Mouse (Mus musculus) intestine, embryonic 15.5 days (tissue): ENCODE measurements at regions not wholly inside any gene's neighbourhood (a gene's known extent, or its start where the extent isn't known, plus 50 kb on each side); places are given as distances from the start of the nearest gene placed in this dataset.

Source experiments
- ATAC-seq: fragments of 200-750 bp; cut with Nextera tagmentation; 2 replicates; pipeline ENCODE4 v1.8.0; 2017; ENCODE audit warnings: moderate TSS enrichment, moderate library complexity
- H3K27ac ChIP-seq: fragments of 300-500 bp; sonication (generic); 2 replicates; pipeline ENCODE4 v1.5.1; 2015; ENCODE audit warnings: mild to moderate bottlenecking, inconsistent platforms
- H3K27me3 ChIP-seq: fragments of 300-500 bp; sonication (generic); replicated peaks from 2 replicates; pipeline ENCODE4 v1.6.1; 2015; ENCODE audit warnings: inconsistent platforms
- H3K36me3 ChIP-seq: fragments of 300-500 bp; sonication (generic); 2 replicates; pipeline ENCODE4 v1.6.1; 2015; ENCODE audit warnings: inconsistent platforms
- H3K4me1 ChIP-seq: fragments of 300-500 bp; sonication (generic); replicated peaks from 2 replicates; pipeline ENCODE4 v1.6.1; 2015; ENCODE audit warnings: inconsistent platforms
- H3K4me2 ChIP-seq: fragments of 300-500 bp; sonication (generic); replicated peaks from 2 replicates; pipeline ENCODE4 v1.6.1; 2015; ENCODE audit warnings: mild to moderate bottlenecking, inconsistent platforms
- H3K4me3 ChIP-seq: fragments of 300-500 bp; sonication (generic); replicated peaks from 2 replicates; pipeline ENCODE4 v1.5.1; 2015; ENCODE audit warnings: inconsistent platforms
- H3K9ac ChIP-seq: fragments of 300-500 bp; sonication (generic); 2 replicates; pipeline ENCODE4 v1.6.1; 2015; ENCODE audit warnings: inconsistent platforms
- H3K9me3 ChIP-seq: fragments of 300-500 bp; sonication (generic); 2 replicates; pipeline ENCODE4 v1.6.1; 2016; ENCODE audit warnings: inconsistent platforms
- WGBS: fragments of 180-500 bp; shearing (Covaris S2); methylation state at CpG from one replicate; pipeline ENCODE4 v1.1.7; 2015; 5-methylcytosine and 5-hydroxymethylcytosine counted together

GRCm38 (mm10) chr8:98955803-98956202 lies 460.5 kb downstream of the Cdh8 start:
- no peak overlapping the region for H3K27ac ChIP-seq
- H3K27me3 ChIP-seq, result no peaks in the 10 kb centered on the region
- H3K4me3 ChIP-seq, result no peak overlapping the region
- H3K4me2 ChIP-seq, result no peak overlapping the region
- H3K4me1 ChIP-seq, result no peaks in the 10 kb centered on the region
- 70% methylated on average over 4 of the region's 4 CpGs for WGBS
- H3K9me3 ChIP-seq, result no peaks in the 10 kb centered on the region
- no peak for ATAC-seq
- H3K9ac ChIP-seq, result no peak overlapping the region
- H3K36me3 ChIP-seq, result no peaks in the 10 kb centered on the region

- H3K9me3 ChIP-seq, result no peaks in the 10 kb centered on the region
- no peak overlapping the region for H3K27ac ChIP-seq
- no peaks in the 10 kb centered on the region for H3K36me3 ChIP-seq
- no peaks in the 10 kb centered on the region for H3K4me1 ChIP-seq
- no peak overlapping the region for H3K4me2 ChIP-seq
- H3K27me3 ChIP-seq, result no peaks in the 10 kb centered on the region
- no peak overlapping the region for H3K9ac ChIP-seq
- 83% methylated on average over 3 of the region's 3 CpGs for WGBS
- no peak overlapping the region for H3K4me3 ChIP-seq
- no peak for ATAC-seq
These were observed 503.0 kb downstream of the Cdh8 start for GRCm38 (mm10) chr8:98913159-98913777.

- H3K9ac ChIP-seq, result no peak overlapping the region
- WGBS, result 86% methylated on average over 4 of the region's 4 CpGs
- H3K27me3 ChIP-seq, result no peaks in the 10 kb centered on the region
- no peaks in the 10 kb centered on the region for H3K36me3 ChIP-seq
- no peak overlapping the region for H3K4me2 ChIP-seq
- H3K27ac ChIP-seq, result no peak overlapping the region
- no peak for ATAC-seq
- no peaks in the 10 kb centered on the region for H3K9me3 ChIP-seq
- H3K4me3 ChIP-seq, result no peak overlapping the region
- H3K4me1 ChIP-seq, result no peaks in the 10 kb centered on the region
These were observed 522.9 kb downstream of the Cdh8 start for GRCm38 (mm10) chr8:98893331-98893730.

GRCm38 (mm10) chr8:98861664-98862306 lies 554.5 kb downstream of the Cdh8 start:
- Histone ChIP-seq H3K36me3 (no peaks in the 10 kb centered on the region), H3K27me3 (no peaks in the 10 kb centered on the region), H3K9me3 (no peaks in the 10 kb centered on the region), H3K4me1 (no peaks in the 10 kb centered on the region), H3K27ac (no peak overlapping the region), H3K9ac (no peak overlapping the region), H3K4me2 (no peak overlapping the region), H3K4me3 (no peak overlapping the region)
- no peak for ATAC-seq
- WGBS, result 74% methylated on average over 2 of the region's 2 CpGs

GRCm38 (mm10) chr8:98861175-98861574 lies 555.1 kb downstream of the Cdh8 start:
- H3K27ac ChIP-seq, result no peak overlapping the region
- no peaks in the 10 kb centered on the region for H3K36me3 ChIP-seq
- ATAC-seq, result no peak
- no peak overlapping the region for H3K4me2 ChIP-seq
- no peaks in the 10 kb centered on the region for H3K27me3 ChIP-seq
- no peak overlapping the region for H3K4me3 ChIP-seq
- H3K9ac ChIP-seq, result no peak overlapping the region
- H3K9me3 ChIP-seq, result no peaks in the 10 kb centered on the region
- no peaks in the 10 kb centered on the region for H3K4me1 ChIP-seq
- WGBS, result 69% methylated on average over 4 of the region's 4 CpGs

GRCm38 (mm10) chr8:98860416-98860815 lies 555.9 kb downstream of the Cdh8 start:
- Histone ChIP-seq H3K27me3 (no peaks in the 10 kb centered on the region), H3K4me2 (no peak overlapping the region), H3K4me3 (no peak overlapping the region), H3K36me3 (no peaks in the 10 kb centered on the region), H3K9ac (no peak overlapping the region), H3K9me3 (no peaks in the 10 kb centered on the region), H3K27ac (no peak overlapping the region), H3K4me1 (no peaks in the 10 kb centered on the region)
- 85% methylated on average over 5 of the region's 5 CpGs for whole genome bisulfite sequencing
- no peak for ATAC-seq

- no peak for ATAC-seq
- Histone ChIP-seq H3K9me3 (no peaks in the 10 kb centered on the region), H3K4me3 (no peak overlapping the region), H3K4me1 (no peaks in the 10 kb centered on the region), H3K4me2 (no peak overlapping the region), H3K36me3 (no peaks in the 10 kb centered on the region), H3K27ac (no peak overlapping the region), H3K9ac (no peak overlapping the region), H3K27me3 (no peaks in the 10 kb centered on the region)
- 68% methylated on average over 5 of the region's 5 CpGs for WGBS
These were observed 586.8 kb downstream of the Cdh8 start for GRCm38 (mm10) chr8:98829515-98829914.

GRCm38 (mm10) chr8:98829006-98829405 lies 587.3 kb downstream of the Cdh8 start:
- ATAC-seq, result no peak
- Histone ChIP-seq H3K9ac (no peak overlapping the region), H3K36me3 (no peaks in the 10 kb centered on the region), H3K4me3 (no peak overlapping the region), H3K4me2 (no peak overlapping the region), H3K27ac (no peak overlapping the region), H3K9me3 (no peaks in the 10 kb centered on the region), H3K27me3 (no peaks in the 10 kb centered on the region), H3K4me1 (no peaks in the 10 kb centered on the region)
- 75% methylated on average over 4 of the region's 4 CpGs for WGBS

GRCm38 (mm10) chr8:98811922-98812321 lies 604.3 kb downstream of the Cdh8 start:
- Histone ChIP-seq H3K9ac (no peak overlapping the region), H3K9me3 (no peaks in the 10 kb centered on the region), H3K4me1 (no peaks in the 10 kb centered on the region), H3K4me3 (no peak overlapping the region), H3K27me3 (no peaks in the 10 kb centered on the region), H3K4me2 (no peak overlapping the region), H3K36me3 (no peaks in the 10 kb centered on the region), H3K27ac (no peak overlapping the region)
- WGBS, result 69% methylated on average over 3 of the region's 3 CpGs
- no peak for ATAC-seq

- Histone ChIP-seq H3K27ac (no peak overlapping the region), H3K4me1 (no peaks in the 10 kb centered on the region), H3K36me3 (no peaks in the 10 kb centered on the region), H3K4me2 (no peak overlapping the region), H3K9ac (no peak overlapping the region), H3K9me3 (no peaks in the 10 kb centered on the region), H3K27me3 (no peaks in the 10 kb centered on the region), H3K4me3 (no peak overlapping the region)
- WGBS, result 81% methylated on average over 2 of the region's 2 CpGs
- ATAC-seq, result no peak
These were observed 618.8 kb downstream of the Cdh8 start for GRCm38 (mm10) chr8:98797445-98797844.

- no peak overlapping the region for H3K4me2 ChIP-seq
- no peak overlapping the region for H3K27ac ChIP-seq
- H3K4me3 ChIP-seq, result no peak overlapping the region
- no peak overlapping the region for H3K9ac ChIP-seq
- no peaks in the 10 kb centered on the region for H3K9me3 ChIP-seq
- H3K4me1 ChIP-seq, result no peaks in the 10 kb centered on the region
- H3K27me3 ChIP-seq, result no peaks in the 10 kb centered on the region
- H3K36me3 ChIP-seq, result no peaks in the 10 kb centered on the region
- no peak for ATAC-seq
These were observed 649.2 kb downstream of the Cdh8 start for GRCm38 (mm10) chr8:98767036-98767435.

GRCm38 (mm10) chr8:98756596-98756995 lies 659.7 kb downstream of the Cdh8 start:
- no peak overlapping the region for H3K9ac ChIP-seq
- no peak overlapping the region for H3K4me2 ChIP-seq
- no peaks in the 10 kb centered on the region for H3K36me3 ChIP-seq
- H3K9me3 ChIP-seq, result no peaks in the 10 kb centered on the region
- H3K4me3 ChIP-seq, result no peak overlapping the region
- H3K27me3 ChIP-seq, result no peaks in the 10 kb centered on the region
- ATAC-seq, result no peak
- no peak overlapping the region for H3K27ac ChIP-seq
- no peaks in the 10 kb centered on the region for H3K4me1 ChIP-seq

GRCm38 (mm10) chr8:98755795-98756194 lies 660.5 kb downstream of the Cdh8 start:
- no peaks in the 10 kb centered on the region for H3K4me1 ChIP-seq
- no peak overlapping the region for H3K4me2 ChIP-seq
- no peak overlapping the region for H3K4me3 ChIP-seq
- H3K36me3 ChIP-seq, result no peaks in the 10 kb centered on the region
- no peak for ATAC-seq
- no peaks in the 10 kb centered on the region for H3K9me3 ChIP-seq
- no peak overlapping the region for H3K9ac ChIP-seq
- 74% methylated on average over 2 of the region's 2 CpGs for WGBS
- no peaks in the 10 kb centered on the region for H3K27me3 ChIP-seq
- H3K27ac ChIP-seq, result no peak overlapping the region
